ENCODE assay signal across 26 mouse cellular contexts in genomic region chr3:83878801-83879200, GRCm38 (mm10).
"Had no signal": no experiment of that assay in that cellular context is flagged by ENCODE, and none has a peak within 500 bp of the region (broad histone marks: within the 10 kb centered on the region; RNA-seq: fewer than 3 reads in every experiment).

No protein-coding gene starts in this region.

- H3K4me2 ChIP-seq: heart, embryonic 11.5 days; heart, embryonic 13.5 days; heart, embryonic 15.5 days; hindbrain, embryonic 13.5 days; intestine, embryonic 15.5 days; limb, embryonic 12.5 days; liver, embryonic 11.5 days; liver, embryonic 13.5 days had no signal

- H3K9ac ChIP-seq: heart, embryonic 13.5 days; heart, embryonic 15.5 days; hindbrain, embryonic 13.5 days; intestine, embryonic 15.5 days; limb, embryonic 12.5 days; liver, embryonic 13.5 days had no signal

- H3K9me3 ChIP-seq: heart, embryonic 13.5 days; heart, embryonic 15.5 days; hindbrain, embryonic 13.5 days; intestine, embryonic 15.5 days; limb, embryonic 10.5 days; limb, embryonic 12.5 days; liver, embryonic 13.5 days had no signal

- H3K4me3 ChIP-seq: heart, adult 2 months; heart, embryonic 13.5 days; heart, embryonic 15.5 days; hindbrain, embryonic 13.5 days; intestine, embryonic 15.5 days; layer of hippocampus, adult 2 months; left cerebral cortex, adult 2 months; limb, embryonic 10.5 days; limb, embryonic 12.5 days; liver, embryonic 13.5 days had no signal

- ATAC-seq: hindbrain, embryonic 16.5 days; inflammation-experienced regulatory T-cells, adult 6 months; intestine, embryonic 15.5 days; intestine, postnatal 0 days had no signal

- H3K36me3 ChIP-seq: heart, embryonic 13.5 days; heart, embryonic 15.5 days; hindbrain, embryonic 13.5 days; intestine, embryonic 15.5 days; limb, embryonic 10.5 days; limb, embryonic 12.5 days; liver, embryonic 13.5 days had no signal

- H3K27me3 ChIP-seq: heart, embryonic 13.5 days; heart, embryonic 15.5 days; hindbrain, embryonic 13.5 days; intestine, embryonic 15.5 days; limb, embryonic 12.5 days; liver, embryonic 13.5 days had no signal

- H3K4me1 ChIP-seq: heart, embryonic 13.5 days; heart, embryonic 15.5 days; hindbrain, embryonic 13.5 days; intestine, embryonic 15.5 days; limb, embryonic 10.5 days; limb, embryonic 12.5 days; liver, embryonic 13.5 days had no signal

- H3K27ac ChIP-seq: heart, adult 2 months; heart, embryonic 13.5 days; heart, embryonic 15.5 days; hindbrain, embryonic 13.5 days; intestine, embryonic 15.5 days; layer of hippocampus, adult 2 months; left cerebral cortex, adult 2 months; limb, embryonic 10.5 days; limb, embryonic 12.5 days; liver, embryonic 13.5 days had no signal

- DNase-seq: gastrocnemius, postnatal 14 days; gastrocnemius, postnatal 36 days; heart, adult 11 months; heart, adult 2 months; heart, postnatal 14 days; heart, postnatal 36 days; kidney, adult 18-20 months; kidney, adult 8-10 months; kidney, postnatal 10 days; kidney, postnatal 25 days; kidney, postnatal 4 days; liver; liver, embryonic 13.5 days had no signal
